Mouse (Mus musculus): ENCODE results near the gene Crhr2. TPM values are rescaled to one million over a fixed set of nuclear protein-coding genes. Genes with fewer than 3 reads are reported as not detected.

Gene Crhr2
- 0.09 TPM in 1 of 2 replicates, not detected in the other for polyA plus RNA-seq (2016; fragmentation: Nextera tagmentation; extraction: Ambion mirVana)

- Histone ChIP-seq H3K27me3 (no peaks in the 10 kb centered on the region; the same call in 1 of the 2 replicates), H3K9ac (replicated peaks) (0 out of 2 replicates have a peak within 1 kb of the TSS, but pooled peaks have one; percentile 12), H3K9me3 (0 out of 2 replicates have a peak, but pooled peaks cover 3% of the 10 kb centered on the region), H3K36me3 (no peaks in the 10 kb centered on the region), H3K4me1 (replicated peaks) (peaks cover 3% of the 10 kb centered on the region; the same call in 1 of the 2 replicates), H3K4me2 (no peak within 1 kb of the TSS), H3K4me3 (replicated peaks) (no peak within 1 kb of the TSS), H3K27ac (no peak within 1 kb of the TSS)
- WGBS, result 65% methylated on average over 10 of the region's 10 CpGs
- ATAC-seq (ENCODE audit: insufficient number of reproducible peaks, insufficient read depth, low FRiP score, low TSS enrichment, low read depth), result no peak
Observed at GRCm38 (mm10) chr6:55132794-55133193, at the start of gene Crhr2. Gene Crhr2 (minus strand): TSS chr6:55133016.

DNA sequence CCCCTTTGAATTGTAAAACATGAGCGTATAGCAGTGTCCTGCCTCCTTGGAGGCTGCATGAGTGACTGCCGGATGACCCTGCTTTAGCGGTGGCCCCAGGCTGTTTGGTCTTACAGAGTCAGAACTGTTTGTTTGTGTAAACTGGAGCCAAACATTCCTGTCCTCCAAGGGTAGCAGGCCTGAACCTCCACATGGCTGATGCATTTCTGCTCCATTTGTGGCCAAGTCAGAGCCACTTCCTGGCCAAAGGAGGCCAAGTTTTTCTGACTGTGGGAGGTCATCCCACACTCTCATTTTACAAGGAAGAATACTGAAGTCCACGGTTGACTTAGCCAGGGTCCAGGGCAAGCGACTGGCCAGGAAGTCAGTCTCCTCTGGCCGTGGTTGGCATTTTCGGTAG is 46.7 kb upstream of the Crhr2 start:
- no peaks in the 10 kb centered on the region for H3K36me3 ChIP-seq
- no peak for ATAC-seq (ENCODE audit: insufficient number of reproducible peaks, insufficient read depth, low FRiP score, low TSS enrichment, low read depth)
- H3K4me2 ChIP-seq, result no peak overlapping the region
- peaks cover 9% of the 10 kb centered on the region for H3K4me1 ChIP-seq (replicated peaks)
- no peak overlapping the region for H3K27ac ChIP-seq
- WGBS, result 86% methylated on average over 7 of the region's 7 CpGs
- no peaks in the 10 kb centered on the region for H3K9me3 ChIP-seq
- no peak overlapping the region for H3K4me3 ChIP-seq (replicated peaks)
- H3K27me3 ChIP-seq, result no peaks in the 10 kb centered on the region
- H3K9ac ChIP-seq (replicated peaks), result no peak overlapping the region

GRCm38 (mm10) chr6:55177060-55177732 is 44.4 kb upstream of the Crhr2 start:
- peaks cover 11% of the 10 kb centered on the region for H3K4me1 ChIP-seq (replicated peaks)
- no peaks in the 10 kb centered on the region for H3K36me3 ChIP-seq
- no peak overlapping the region for H3K27ac ChIP-seq
- ATAC-seq (ENCODE audit: insufficient number of reproducible peaks, insufficient read depth, low FRiP score, low TSS enrichment, low read depth), result no peak
- H3K4me2 ChIP-seq, result no peak overlapping the region
- no peak overlapping the region for H3K9ac ChIP-seq (replicated peaks)
- H3K9me3 ChIP-seq, result no peaks in the 10 kb centered on the region
- H3K4me3 ChIP-seq (replicated peaks), result no peak overlapping the region
- 48% methylated on average over 12 of the region's 12 CpGs for WGBS
- no peaks in the 10 kb centered on the region for H3K27me3 ChIP-seq

DNA sequence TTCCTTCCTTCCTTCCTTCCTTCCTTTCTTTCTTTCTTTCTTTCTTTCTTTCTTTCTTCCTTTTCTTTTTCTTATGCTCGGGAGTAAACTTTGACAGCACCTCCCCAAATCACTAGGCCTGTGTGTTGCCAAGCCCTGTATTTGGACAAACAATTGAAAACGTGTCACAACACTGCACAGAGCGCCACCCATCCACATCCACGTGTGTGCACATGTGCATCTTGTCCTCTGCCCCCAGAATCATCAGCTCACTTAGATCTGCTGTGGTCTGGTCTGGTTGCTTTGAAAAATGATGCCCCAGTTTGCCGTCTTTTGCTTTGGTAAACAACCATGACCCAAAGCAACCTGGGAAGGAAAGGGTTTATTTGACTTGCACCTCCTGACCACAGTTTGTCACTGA is 43.1 kb upstream of the Crhr2 start:
- Histone ChIP-seq H3K9ac (replicated peaks) (no peak overlapping the region), H3K36me3 (no peaks in the 10 kb centered on the region), H3K4me2 (no peak overlapping the region), H3K27ac (no peak overlapping the region), H3K4me3 (replicated peaks) (no peak overlapping the region), H3K27me3 (no peaks in the 10 kb centered on the region), H3K4me1 (replicated peaks) (peaks cover 11% of the 10 kb centered on the region), H3K9me3 (no peaks in the 10 kb centered on the region)
- WGBS, result 48% methylated on average over 5 of the region's 5 CpGs
- no peak for ATAC-seq (ENCODE audit: insufficient number of reproducible peaks, insufficient read depth, low FRiP score, low TSS enrichment, low read depth)

DNA sequence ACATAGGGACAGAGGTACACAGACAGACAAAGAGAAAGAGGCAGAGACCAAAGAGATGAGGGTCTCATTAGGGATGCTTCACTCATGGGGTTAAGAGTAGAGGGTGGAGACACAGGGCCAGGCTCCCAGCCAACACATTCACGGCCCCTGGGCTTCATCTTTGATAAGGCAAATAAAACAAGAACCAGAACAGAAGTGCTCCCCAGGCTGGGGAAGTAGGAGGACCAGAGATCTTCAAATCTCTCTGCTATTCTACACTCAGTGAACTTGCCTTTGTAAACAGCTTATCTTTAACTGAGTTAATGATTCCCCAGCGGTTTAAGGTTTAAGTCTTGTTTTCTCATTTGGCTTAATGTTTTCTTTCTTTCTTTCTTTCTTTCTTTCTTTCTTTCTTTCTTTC is 42.6 kb upstream of the Crhr2 start:
- Histone ChIP-seq H3K4me1 (replicated peaks) (peaks cover 11% of the 10 kb centered on the region), H3K27ac (no peak overlapping the region), H3K4me3 (replicated peaks) (no peak overlapping the region), H3K9me3 (no peaks in the 10 kb centered on the region), H3K27me3 (no peaks in the 10 kb centered on the region), H3K9ac (replicated peaks) (no peak overlapping the region), H3K36me3 (no peaks in the 10 kb centered on the region), H3K4me2 (no peak overlapping the region)
- ATAC-seq (ENCODE audit: insufficient number of reproducible peaks, insufficient read depth, low FRiP score, low TSS enrichment, low read depth), result no peak
- WGBS, result 46% methylated on average over 2 of the region's 2 CpGs

GRCm38 (mm10) chr6:55174741-55175181 is 41.9 kb upstream of the Crhr2 start, which contains the start of gene Inmt:
Gene Inmt (minus strand): TSS chr6:55175043.
- Histone ChIP-seq H3K27me3 (no peaks in the 10 kb centered on the region), H3K27ac (no peak within 1 kb of the TSS), H3K9me3 (no peaks in the 10 kb centered on the region), H3K4me3 (replicated peaks) (no peak within 1 kb of the TSS), H3K4me1 (replicated peaks) (peaks cover 11% of the 10 kb centered on the region), H3K9ac (replicated peaks) (no peak within 1 kb of the TSS), H3K4me2 (no peak within 1 kb of the TSS), H3K36me3 (no peaks in the 10 kb centered on the region)
- WGBS, result 71% methylated on average over 1 of the region's 1 CpGs
- no peak for ATAC-seq (ENCODE audit: insufficient number of reproducible peaks, insufficient read depth, low FRiP score, low TSS enrichment, low read depth)

- H3K9ac ChIP-seq (replicated peaks), result no peak overlapping the region
- no peak overlapping the region for H3K4me3 ChIP-seq (replicated peaks)
- 39% methylated on average over 3 of the region's 3 CpGs for WGBS
- H3K36me3 ChIP-seq, result no peaks in the 10 kb centered on the region
- no peaks in the 10 kb centered on the region for H3K27me3 ChIP-seq
- H3K4me1 ChIP-seq (replicated peaks), result peaks cover 11% of the 10 kb centered on the region
- no peak for ATAC-seq (ENCODE audit: insufficient number of reproducible peaks, insufficient read depth, low FRiP score, low TSS enrichment, low read depth)
- no peak overlapping the region for H3K4me2 ChIP-seq
- H3K9me3 ChIP-seq, result no peaks in the 10 kb centered on the region
- no peak overlapping the region for H3K27ac ChIP-seq
Observed at GRCm38 (mm10) chr6:55173941-55174349, 41.1 kb upstream of the Crhr2 start.

DNA sequence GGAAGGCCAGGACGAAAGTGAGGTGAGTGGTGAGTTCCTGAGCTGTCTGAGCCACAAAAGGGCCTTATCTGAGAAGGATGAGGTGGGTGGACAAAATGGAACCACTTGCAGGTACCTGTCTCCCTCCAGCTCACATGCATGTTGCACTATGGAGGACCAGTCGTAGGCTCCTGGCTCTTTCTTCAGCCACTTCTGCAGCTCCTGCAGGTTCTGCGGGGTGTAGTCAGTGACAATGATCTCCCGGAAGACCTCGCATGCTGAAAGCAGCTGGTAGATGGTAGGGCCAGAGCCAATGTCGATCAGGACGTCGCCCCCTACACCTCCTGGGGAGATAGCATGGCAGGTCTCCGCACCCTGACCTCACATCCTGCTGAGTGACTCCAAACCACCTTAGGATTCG is 40.4 kb upstream of the Crhr2 start:
- ATAC-seq (ENCODE audit: insufficient number of reproducible peaks, insufficient read depth, low FRiP score, low TSS enrichment, low read depth), result no peak
- Histone ChIP-seq H3K36me3 (no peaks in the 10 kb centered on the region), H3K9me3 (no peaks in the 10 kb centered on the region), H3K9ac (replicated peaks) (no peak overlapping the region), H3K4me2 (no peak overlapping the region), H3K27ac (no peak overlapping the region), H3K4me3 (replicated peaks) (no peak overlapping the region), H3K4me1 (replicated peaks) (peaks cover 11% of the 10 kb centered on the region), H3K27me3 (no peaks in the 10 kb centered on the region)
- 68% methylated on average over 10 of the region's 10 CpGs for WGBS

GRCm38 (mm10) chr6:55171638-55172037 is 38.8 kb upstream of the Crhr2 start:
- no peaks in the 10 kb centered on the region for H3K9me3 ChIP-seq
- H3K27me3 ChIP-seq, result no peaks in the 10 kb centered on the region
- H3K27ac ChIP-seq, result no peak overlapping the region
- H3K36me3 ChIP-seq, result no peaks in the 10 kb centered on the region
- WGBS, result 59% methylated on average over 4 of the region's 4 CpGs
- H3K4me2 ChIP-seq, result no peak overlapping the region
- H3K4me1 ChIP-seq (replicated peaks), result peaks cover 11% of the 10 kb centered on the region
- no peak overlapping the region for H3K4me3 ChIP-seq (replicated peaks)
- no peak for ATAC-seq (ENCODE audit: insufficient number of reproducible peaks, insufficient read depth, low FRiP score, low TSS enrichment, low read depth)
- no peak overlapping the region for H3K9ac ChIP-seq (replicated peaks)

- Histone ChIP-seq H3K4me2 (no peak overlapping the region), H3K9ac (replicated peaks) (no peak overlapping the region), H3K27me3 (no peaks in the 10 kb centered on the region), H3K4me1 (replicated peaks) (peaks cover 5% of the 10 kb centered on the region), H3K36me3 (no peaks in the 10 kb centered on the region), H3K27ac (no peak overlapping the region), H3K9me3 (no peaks in the 10 kb centered on the region), H3K4me3 (replicated peaks) (no peak overlapping the region)
- WGBS, result 67% methylated on average over 5 of the region's 5 CpGs
- ATAC-seq (ENCODE audit: insufficient number of reproducible peaks, insufficient read depth, low FRiP score, low TSS enrichment, low read depth), result no peak
Observed at GRCm38 (mm10) chr6:55169818-55170217, 37.0 kb upstream of the Crhr2 start.

DNA sequence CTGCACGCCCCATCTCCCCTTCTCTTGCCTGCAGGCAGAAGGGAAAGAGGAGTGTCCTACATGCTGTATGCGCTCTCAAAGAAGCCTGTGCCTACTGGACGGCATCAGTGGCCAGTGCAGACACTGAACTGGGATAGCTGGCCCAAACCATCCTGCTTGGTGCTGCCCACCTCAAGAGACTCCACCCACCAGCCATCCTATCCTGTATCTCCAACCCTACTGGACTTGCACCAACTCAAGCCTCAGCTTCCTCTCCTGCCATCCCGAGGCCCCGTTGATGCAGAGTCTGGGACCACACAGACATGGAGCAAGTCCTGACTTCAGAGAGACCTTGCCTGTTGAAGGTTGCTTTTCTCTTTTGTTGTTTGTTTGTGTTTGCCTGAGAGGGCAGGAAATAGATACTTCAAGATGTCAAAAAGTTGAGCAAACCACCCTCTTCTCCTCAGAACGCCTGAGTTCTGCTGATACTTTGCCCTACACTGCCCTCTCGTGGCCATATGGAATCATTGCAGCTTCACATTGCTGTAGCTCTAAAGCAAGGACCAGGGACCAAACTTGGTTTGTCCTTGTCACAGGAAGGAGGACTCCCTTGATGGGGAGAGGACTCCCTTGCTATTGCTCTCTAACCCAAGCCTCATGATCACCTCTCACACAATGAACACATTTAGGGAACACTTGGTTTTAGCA is 34.1 kb upstream of the Crhr2 start:
- no peaks in the 10 kb centered on the region for H3K9me3 ChIP-seq
- H3K9ac ChIP-seq (replicated peaks), result no peak overlapping the region
- ATAC-seq (ENCODE audit: insufficient number of reproducible peaks, insufficient read depth, low FRiP score, low TSS enrichment, low read depth), result no peak; the same call in 1 of the 2 replicates
- no peaks in the 10 kb centered on the region for H3K27me3 ChIP-seq
- no peaks in the 10 kb centered on the region for H3K4me1 ChIP-seq (replicated peaks)
- no peaks in the 10 kb centered on the region for H3K36me3 ChIP-seq
- no peak overlapping the region for H3K27ac ChIP-seq
- no peak overlapping the region for H3K4me2 ChIP-seq
- H3K4me3 ChIP-seq (replicated peaks), result no peak overlapping the region
- WGBS, result 56% methylated on average over 7 of the region's 7 CpGs

Measured in limb, embryonic 12.5 days (tissue).